Mouse (Mus musculus) embryonic facial prominence, embryonic 14.5 days (tissue): ENCODE results near the gene Mcoln1. TPM values are rescaled to one million over a fixed set of nuclear protein-coding genes. Genes with fewer than 3 reads are reported as not detected.
A peak's percentile ranks its signal among the peaks of the same experiment; 100 is the strongest.

Source experiments
- ATAC-seq: fragments of 200-750 bp; cut with Nextera tagmentation; 2 replicates; pipeline ENCODE4 v1.8.0; 2017; ENCODE audit warnings: low read depth, moderate number of reproducible peaks, moderate TSS enrichment
- DNase-seq: peaks from one replicate; pipeline ENCODE4 v3.0.0-alpha.2; 2015; ENCODE audit warnings: low spot score
- H3K27ac ChIP-seq: fragments of 300-500 bp; sonication (generic); replicated peaks from 2 replicates; pipeline ENCODE4 v1.5.1; 2014; ENCODE audit warnings: low read depth, mild to moderate bottlenecking, low read length, moderate library complexity
- H3K27me3 ChIP-seq: fragments of 300-500 bp; sonication (generic); replicated peaks from 2 replicates; pipeline ENCODE4 v1.6.1; 2014; ENCODE audit warnings: low read length; ENCODE audit not compliant: control insufficient read depth, insufficient read depth
- H3K36me3 ChIP-seq: fragments of 300-500 bp; sonication (generic); 2 replicates; pipeline ENCODE4 v1.6.1; 2014; ENCODE audit warnings: low read length, mixed read lengths; ENCODE audit not compliant: control insufficient read depth, insufficient read depth
- H3K4me1 ChIP-seq: fragments of 300-500 bp; sonication (generic); 2 replicates; pipeline ENCODE4 v1.6.1; 2014; ENCODE audit warnings: antibody characterized with exemption, low read length; ENCODE audit not compliant: control insufficient read depth, insufficient read depth
- H3K4me2 ChIP-seq: fragments of 300-500 bp; sonication (generic); 2 replicates; pipeline ENCODE4 v1.6.1; 2014; ENCODE audit warnings: low read depth, mild to moderate bottlenecking, low read length, moderate library complexity, mixed read lengths
- H3K4me3 ChIP-seq: fragments of 300-500 bp; sonication (generic); 2 replicates; pipeline ENCODE4 v1.5.1; 2014; ENCODE audit warnings: low read depth, mild to moderate bottlenecking, low read length
- H3K9ac ChIP-seq: fragments of 300-500 bp; sonication (generic); 2 replicates; pipeline ENCODE4 v1.6.1; 2014; ENCODE audit warnings: low read depth, mild to moderate bottlenecking, low read length, moderate library complexity, mixed read lengths
- H3K9me3 ChIP-seq: fragments of 300-500 bp; sonication (generic); 2 replicates; pipeline ENCODE4 v1.6.1; 2016; ENCODE audit warnings: low read length; ENCODE audit not compliant: control insufficient read depth
- WGBS: fragments of 180-500 bp; shearing (Covaris S2); extraction: QIAGEN DNeasy Blood & Tissue Kit; methylation state at CpG from one replicate; pipeline ENCODE4 v1.1.7; 2014; 5-methylcytosine and 5-hydroxymethylcytosine counted together
- polyA plus RNA-seq: library from polyadenylated mRNA; unstranded; fragments of >200 nt; fragmentation: Nextera tagmentation; extraction: Ambion mirVana; gene quantifications from 2 replicates; pipeline ENCODE4 v1.2.1, GENCODE M21; 2014

Mcoln1 gene
- polyA plus RNA-seq, 1 experiment from 2014 or later, result 36.5 TPM

- H3K4me1 ChIP-seq, result 0 out of 2 replicates have a peak, but pooled peaks cover 3% of the 10 kb centered on the region
- no peaks in the 10 kb centered on the region for H3K9me3 ChIP-seq
- peak within 1 kb of the TSS; percentile 71 for H3K4me3 ChIP-seq
- no peaks in the 10 kb centered on the region for H3K27me3 ChIP-seq
- DNase-seq (peak; percentile 94), ATAC-seq (peak; percentile 82)
- WGBS, result under 1% methylated on average over 25 of the region's 25 CpGs
- peaks cover 37% of the 10 kb centered on the region for H3K36me3 ChIP-seq
- peak within 1 kb of the TSS; percentile 81 for H3K27ac ChIP-seq
- H3K4me2 ChIP-seq, result peak within 1 kb of the TSS; percentile 90
- H3K9ac ChIP-seq, result peak within 1 kb of the TSS; percentile 63
Observed at GRCm38 (mm10) chr8:3515260-3515671, 15.0 kb downstream of the Mcoln1 start, which contains the start of gene Pnpla6. Gene Pnpla6, plus strand, starts transcription at chr8:3515384.

- 0 out of 2 replicates have a peak, but pooled peaks cover 3% of the 10 kb centered on the region for H3K4me1 ChIP-seq
- peak overlapping the region; percentile 63 for H3K9ac ChIP-seq
- under 1% methylated on average over 25 of the region's 25 CpGs for WGBS
- peak overlapping the region; percentile 90 for H3K4me2 ChIP-seq
- no peaks in the 10 kb centered on the region for H3K9me3 ChIP-seq
- H3K4me3 ChIP-seq, result peak overlapping the region; percentile 71
- DNase-seq (peak; percentile 62), ATAC-seq (peak; percentile 24)
- peak overlapping the region; percentile 81 for H3K27ac ChIP-seq
- no peaks in the 10 kb centered on the region for H3K27me3 ChIP-seq
- H3K36me3 ChIP-seq, result peaks cover 31% of the 10 kb centered on the region
Observed at GRCm38 (mm10) chr8:3515771-3516417, 15.6 kb downstream of the Mcoln1 start.

GRCm38 (mm10) chr8:3516450-3517116 lies 16.3 kb downstream of the Mcoln1 start:
- H3K4me3 ChIP-seq, result peak overlapping the region; percentile 71
- peaks cover 26% of the 10 kb centered on the region for H3K36me3 ChIP-seq
- WGBS, result 1% methylated on average over 36 of the region's 36 CpGs
- H3K4me1 ChIP-seq, result 0 out of 2 replicates have a peak, but pooled peaks cover 3% of the 10 kb centered on the region
- H3K9ac ChIP-seq, result peak overlapping the region; percentile 68
- peak overlapping the region; percentile 90 for H3K4me2 ChIP-seq
- ATAC-seq (peak; percentile 87), DNase-seq (peak; percentile 97)
- H3K27me3 ChIP-seq, result no peaks in the 10 kb centered on the region
- peak overlapping the region; percentile 81 for H3K27ac ChIP-seq
- H3K9me3 ChIP-seq, result no peaks in the 10 kb centered on the region

- H3K9me3 ChIP-seq, result no peaks in the 10 kb centered on the region
- H3K9ac ChIP-seq, result peak overlapping the region; percentile 68
- H3K4me3 ChIP-seq, result peak overlapping the region; percentile 71
- peak overlapping the region; percentile 90 for H3K4me2 ChIP-seq
- peak overlapping the region; percentile 81; the same call in 1 of the 2 replicates for H3K27ac ChIP-seq
- WGBS, result 5% methylated on average over 14 of the region's 16 CpGs
- ATAC-seq (0 out of 2 replicates have a peak, but pooled peaks have one; percentile 2), DNase-seq (peak; percentile 33)
- H3K27me3 ChIP-seq, result no peaks in the 10 kb centered on the region
- peaks cover 26% of the 10 kb centered on the region for H3K36me3 ChIP-seq
- 0 out of 2 replicates have a peak, but pooled peaks cover 3% of the 10 kb centered on the region for H3K4me1 ChIP-seq
Observed at GRCm38 (mm10) chr8:3517117-3517495, 16.8 kb downstream of the Mcoln1 start.

- 91% methylated on average over 13 of the region's 13 CpGs for WGBS
- Histone ChIP-seq H3K4me1 (no peaks in the 10 kb centered on the region), H3K9ac (no peak overlapping the region), H3K27ac (no peak overlapping the region), H3K36me3 (peaks cover 51% of the 10 kb centered on the region), H3K9me3 (no peaks in the 10 kb centered on the region), H3K4me3 (no peak overlapping the region), H3K4me2 (no peak overlapping the region), H3K27me3 (no peaks in the 10 kb centered on the region)
- ATAC-seq (no peak), DNase-seq (no peak)
Observed at GRCm38 (mm10) chr8:3522007-3522697, 21.9 kb downstream of the Mcoln1 start.

GRCm38 (mm10) chr8:3530816-3531215 lies 30.6 kb downstream of the Mcoln1 start:
- no peaks in the 10 kb centered on the region for H3K4me1 ChIP-seq
- H3K4me3 ChIP-seq, result no peak overlapping the region
- no peak overlapping the region for H3K9ac ChIP-seq
- no peaks in the 10 kb centered on the region for H3K27me3 ChIP-seq
- H3K9me3 ChIP-seq, result no peaks in the 10 kb centered on the region
- ATAC-seq, result no peak
- no peak overlapping the region for H3K4me2 ChIP-seq
- no peak for DNase-seq
- 87% methylated on average over 5 of the region's 5 CpGs for WGBS
- no peak overlapping the region for H3K27ac ChIP-seq
- peaks cover 55% of the 10 kb centered on the region for H3K36me3 ChIP-seq

GRCm38 (mm10) chr8:3531936-3532335 lies 31.7 kb downstream of the Mcoln1 start:
- no peaks in the 10 kb centered on the region for H3K9me3 ChIP-seq
- H3K4me3 ChIP-seq, result no peak overlapping the region
- H3K36me3 ChIP-seq, result peaks cover 57% of the 10 kb centered on the region
- no peaks in the 10 kb centered on the region for H3K27me3 ChIP-seq
- ATAC-seq (no peak), DNase-seq (no peak)
- H3K27ac ChIP-seq, result no peak overlapping the region
- 94% methylated on average over 18 of the region's 18 CpGs for WGBS
- H3K4me2 ChIP-seq, result no peak overlapping the region
- H3K9ac ChIP-seq, result no peak overlapping the region
- H3K4me1 ChIP-seq, result no peaks in the 10 kb centered on the region

- no peak overlapping the region for H3K9ac ChIP-seq
- H3K4me2 ChIP-seq, result no peak overlapping the region
- H3K36me3 ChIP-seq, result peaks cover 86% of the 10 kb centered on the region
- no peaks in the 10 kb centered on the region for H3K4me1 ChIP-seq
- WGBS, result 62% methylated on average over 15 of the region's 15 CpGs
- no peak overlapping the region for H3K4me3 ChIP-seq
- no peaks in the 10 kb centered on the region for H3K27me3 ChIP-seq
- H3K9me3 ChIP-seq, result no peaks in the 10 kb centered on the region
- H3K27ac ChIP-seq, result no peak overlapping the region
- DNase-seq (peak; percentile 5), ATAC-seq (no peak)
Observed at GRCm38 (mm10) chr8:3536053-3536841, 36.0 kb downstream of the Mcoln1 start.
